Mouse (Mus musculus) thymus, adult 18-20 months (tissue): ENCODE data around the gene H2-DMb2.
A peak's percentile ranks its signal among the peaks of the same experiment; 100 is the strongest.

Experiments
- DNase-seq, 2 experiments: peaks; one replicate each; pipeline ENCODE4 v3.0.0; 2022; ENCODE audit warnings: mixed read lengths in 2 of 2

The H2-DMb2 gene

DNA sequence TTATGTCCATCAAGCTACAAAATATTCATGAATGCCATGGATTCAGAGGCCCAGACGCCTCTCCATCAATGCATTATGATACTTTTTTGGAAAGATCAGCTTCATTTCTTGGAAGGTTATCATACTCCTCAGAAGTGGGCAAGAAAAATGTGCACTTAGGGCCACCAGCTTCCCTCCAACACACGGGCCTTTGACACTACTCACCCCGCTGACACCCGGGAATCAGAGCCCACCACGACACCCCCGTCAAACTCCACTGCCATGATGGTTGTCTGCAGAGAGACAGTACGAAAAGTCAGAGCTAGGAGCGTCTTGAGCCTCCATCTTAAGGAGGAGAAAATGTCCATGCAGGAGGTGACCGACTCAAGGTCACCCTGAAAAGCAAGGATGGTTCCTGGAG, 42.4 kb downstream of the H2-DMb2 start:
- no peak for DNase-seq

DNA sequence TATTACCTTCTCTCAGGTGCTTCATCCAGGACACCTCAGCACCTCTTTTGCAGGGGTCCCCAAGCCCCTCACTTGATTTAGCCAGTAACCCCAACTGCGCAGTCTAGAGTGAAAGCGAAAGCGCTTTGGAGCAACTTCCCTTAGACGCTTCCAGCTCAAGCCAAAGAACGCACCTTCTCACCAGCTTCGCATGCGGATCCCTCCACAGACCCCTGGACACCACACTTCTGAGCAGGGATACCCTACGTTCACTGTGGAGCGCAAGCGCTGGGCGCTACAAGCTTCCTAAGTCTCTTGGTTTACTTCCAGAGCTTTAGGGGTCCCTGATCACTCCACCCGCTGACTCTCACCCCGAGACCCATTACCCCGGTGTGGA, 43.8 kb downstream of the H2-DMb2 start:
- DNase-seq = no peak

DNA sequence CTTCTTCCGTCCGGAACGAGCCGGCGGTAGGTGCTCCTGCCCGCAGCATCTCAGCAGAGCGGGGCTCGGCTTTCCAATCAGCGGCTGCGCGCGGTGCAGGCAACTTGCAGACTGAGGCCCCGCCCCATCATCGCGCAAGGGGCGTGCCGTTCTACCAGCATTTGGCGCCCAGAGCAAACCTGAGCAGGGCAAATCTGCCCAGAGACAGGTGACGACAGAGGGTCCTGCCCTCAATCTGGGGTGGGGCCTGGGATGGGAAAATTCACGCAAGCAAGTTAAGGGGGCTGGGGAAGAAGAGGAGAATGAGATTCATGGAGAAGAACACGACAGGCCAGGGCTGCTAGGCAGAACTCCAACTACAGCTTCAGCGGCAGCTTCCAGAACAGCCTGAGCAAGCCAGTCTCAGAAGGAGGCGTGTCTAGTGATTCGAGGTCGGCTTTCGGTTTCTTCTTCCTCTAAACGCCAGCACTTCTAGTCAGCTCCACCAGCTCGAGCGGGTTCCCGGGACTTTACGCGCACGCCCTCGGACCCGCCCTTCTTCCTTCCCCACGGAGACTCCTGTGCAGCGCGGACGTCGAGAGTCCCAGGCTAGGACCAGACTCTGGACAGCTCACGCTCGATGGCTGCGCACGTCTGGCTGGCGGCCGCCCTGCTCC, 44.3 kb downstream of the H2-DMb2 start, which contains the start of the genes Tap1 and Psmb9:
Tap1 (plus strand) TSS at position 293 of the 656 bp plus-strand sequence.
Psmb9 (minus strand) TSS at position 504 of the 656 bp plus-strand sequence.
- DNase-seq = peak; percentile 97 to 98

DNA sequence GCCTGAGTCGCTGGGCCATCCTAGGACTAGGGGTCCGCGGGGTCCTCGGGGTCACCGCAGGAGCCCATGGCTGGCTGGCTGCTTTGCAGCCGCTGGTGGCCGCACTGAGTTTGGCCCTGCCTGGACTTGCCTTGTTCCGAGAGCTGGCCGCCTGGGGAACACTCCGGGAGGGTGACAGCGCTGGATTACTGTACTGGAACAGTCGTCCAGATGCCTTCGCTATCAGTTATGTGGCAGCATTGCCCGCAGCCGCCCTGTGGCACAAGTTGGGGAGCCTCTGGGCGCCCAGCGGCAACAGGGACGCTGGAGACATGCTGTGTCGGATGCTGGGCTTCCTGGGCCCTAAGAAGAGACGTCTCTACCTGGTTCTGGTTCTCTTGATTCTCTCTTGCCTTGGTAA, 44.9 kb downstream of the H2-DMb2 start:
- no peak for DNase-seq

GRCm38 (mm10) chr17:34188986-34189385, 45.9 kb downstream of the H2-DMb2 start:
- no peak for DNase-seq

DNA sequence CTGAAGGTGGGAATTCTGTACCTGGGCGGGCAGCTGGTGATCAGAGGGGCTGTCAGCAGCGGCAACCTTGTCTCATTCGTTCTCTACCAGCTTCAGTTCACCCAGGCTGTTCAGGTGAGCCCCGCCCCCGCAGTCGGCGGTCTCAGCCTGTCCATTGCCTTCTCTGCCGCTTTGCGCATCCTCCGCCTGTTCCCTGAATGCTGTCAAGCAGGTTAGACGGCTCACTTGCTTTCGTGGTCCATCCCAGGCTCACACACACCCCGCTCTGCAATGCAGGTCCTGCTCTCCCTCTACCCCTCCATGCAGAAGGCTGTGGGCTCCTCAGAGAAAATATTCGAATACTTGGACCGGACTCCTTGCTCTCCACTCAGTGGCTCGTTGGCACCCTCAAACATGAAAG, 49.7 kb downstream of the H2-DMb2 start:
- no peak for DNase-seq

- DNase-seq = no peak
Observed at GRCm38 (mm10) chr17:34193468-34193867, 50.4 kb downstream of the H2-DMb2 start.

GRCm38 (mm10) chr17:34194723-34195122, 51.6 kb downstream of the H2-DMb2 start:
- no peak for DNase-seq

DNA sequence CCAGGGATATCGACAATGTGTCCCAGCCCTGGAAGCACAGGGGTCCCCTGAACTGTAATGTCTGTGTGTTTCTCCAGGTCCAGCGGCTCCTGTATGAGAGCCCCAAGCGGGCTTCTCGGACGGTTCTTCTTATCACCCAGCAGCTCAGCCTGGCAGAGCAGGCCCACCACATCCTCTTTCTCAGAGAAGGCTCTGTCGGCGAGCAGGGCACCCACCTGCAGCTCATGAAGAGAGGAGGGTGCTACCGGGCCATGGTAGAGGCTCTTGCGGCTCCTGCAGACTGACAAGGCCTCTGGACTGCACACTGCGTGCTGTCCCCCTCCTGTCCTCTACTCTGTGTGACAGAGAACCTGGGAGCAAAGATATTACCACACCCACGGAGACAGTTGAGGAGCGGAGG, 53.4 kb downstream of the H2-DMb2 start:
- peak; percentile 83 to 90 for DNase-seq

DNA sequence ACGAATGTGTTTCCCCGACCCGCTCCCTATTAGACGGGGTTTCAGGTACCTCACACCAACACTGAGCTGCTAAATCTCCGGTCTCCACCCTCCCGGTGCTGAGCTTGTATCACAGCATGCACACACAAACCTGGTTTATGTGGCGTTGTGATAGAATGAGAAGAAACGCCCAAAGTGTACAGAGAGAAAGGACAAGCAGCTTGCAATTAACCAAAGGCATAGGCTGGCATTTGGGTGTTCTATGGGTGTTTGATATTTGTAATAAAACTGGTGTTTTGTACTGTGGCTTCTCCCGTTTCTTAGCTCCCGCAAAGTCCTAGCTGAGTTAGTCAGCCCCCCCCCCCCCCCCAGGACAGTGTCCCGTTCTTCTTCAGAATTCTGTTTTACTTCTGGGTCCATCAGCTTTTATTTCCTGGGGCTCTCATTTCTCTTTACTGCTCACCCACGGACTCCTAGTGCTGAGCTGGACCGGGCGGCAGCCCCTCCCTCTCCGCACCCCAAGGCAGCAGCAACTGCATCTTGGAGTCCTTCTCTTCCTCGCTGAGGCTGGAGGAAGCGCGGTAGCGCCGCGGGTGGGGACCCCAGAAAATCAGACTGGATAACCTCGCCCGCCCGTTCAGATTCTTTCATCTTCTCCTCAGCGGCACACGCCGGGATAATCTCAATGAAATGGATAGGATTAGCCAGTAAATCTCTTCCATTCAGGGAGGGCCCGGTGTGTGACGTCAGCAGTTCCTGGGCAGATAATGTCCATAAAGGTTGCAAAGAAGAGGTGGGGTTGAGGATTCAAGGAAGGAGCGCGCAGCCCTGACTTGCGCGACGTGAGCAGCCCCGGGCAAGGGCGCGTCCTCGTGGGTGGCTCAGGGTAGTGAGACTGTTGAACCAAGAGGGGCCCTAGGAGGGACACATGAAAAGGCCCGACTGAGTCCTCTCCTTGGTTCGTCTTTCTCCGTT, 54.1 kb downstream of the H2-DMb2 start, which contains the start of gene Psmb8:
Psmb8 (plus strand) TSS at position 781 of the 954 bp plus-strand sequence.
- DNase-seq = peak; percentile 78 to 89

GRCm38 (mm10) chr17:34197904-34198520, 54.9 kb downstream of the H2-DMb2 start:
- peak; percentile 66 to 77 for DNase-seq

- DNase-seq = no peak
Observed at GRCm38 (mm10) chr17:34198521-34198912, 55.4 kb downstream of the H2-DMb2 start.

DNA sequence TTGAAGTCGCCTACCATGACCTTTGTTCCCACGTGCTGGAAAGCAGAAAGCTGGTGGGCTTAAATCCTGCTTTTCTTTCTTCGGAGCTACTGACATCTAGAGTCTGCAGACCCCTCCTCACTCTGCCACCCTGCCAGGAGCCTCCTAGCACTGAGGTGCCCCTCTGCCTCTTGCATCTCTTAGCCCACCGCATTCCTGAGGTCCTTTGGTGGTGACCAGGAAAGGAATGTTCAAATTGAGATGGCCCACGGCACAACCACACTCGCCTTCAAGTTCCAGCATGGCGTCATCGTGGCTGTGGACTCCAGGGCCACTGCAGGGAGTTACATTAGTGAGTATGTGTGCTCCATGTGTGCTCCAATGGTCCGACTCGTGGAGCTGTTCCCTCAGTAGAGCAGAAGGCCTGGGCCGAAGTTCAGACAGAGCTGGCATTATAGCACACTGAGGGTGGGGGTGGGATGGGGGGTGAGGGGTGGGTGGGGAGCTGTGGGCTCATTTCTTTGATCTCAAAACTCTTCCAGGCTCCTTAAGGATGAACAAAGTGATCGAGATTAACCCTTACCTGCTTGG, 56.0 kb downstream of the H2-DMb2 start:
- peak in 1 of 2 experiments; percentile 38 for DNase-seq

DNA sequence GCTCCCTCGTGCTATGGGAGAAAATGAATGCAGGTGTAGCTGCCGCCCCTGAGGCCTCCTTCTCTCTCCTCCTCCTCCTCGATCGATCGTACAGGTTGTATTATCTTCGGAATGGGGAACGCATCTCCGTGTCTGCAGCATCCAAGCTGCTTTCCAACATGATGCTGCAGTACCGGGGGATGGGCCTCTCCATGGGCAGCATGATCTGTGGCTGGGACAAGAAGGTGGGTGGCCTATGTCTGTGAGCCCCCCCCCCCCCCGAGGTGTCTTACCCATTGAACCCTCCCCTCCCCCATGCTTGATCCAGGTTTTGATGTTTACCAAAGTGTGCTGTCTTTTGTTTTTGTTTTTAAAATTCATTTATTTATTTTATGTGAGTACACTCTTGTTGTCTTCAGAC, 56.9 kb downstream of the H2-DMb2 start:
- DNase-seq = peak in 1 of 2 experiments; percentile 26

GRCm38 (mm10) chr17:34200772-34201505, 57.8 kb downstream of the H2-DMb2 start:
- peak in 1 of 2 experiments; percentile 63 for DNase-seq
